Mouse (Mus musculus): Measurements from ENCODE around the gene Mettl24. TPM values are rescaled to one million over a fixed set of nuclear protein-coding genes. Genes with fewer than 3 reads are reported as not detected.

The Mettl24 gene
- 2.1 and 2.3 TPM in 2 replicates for polyA plus RNA-seq (2015; fragmentation: Nextera tagmentation; extraction: Ambion mirVana)

GRCm38 (mm10) chr10:40683092-40683867 is at the start of gene Mettl24:
Gene Mettl24, plus strand, starts transcription at chr10:40683282.
- Histone ChIP-seq H3K27ac (ENCODE audit: low read length) (no peak within 1 kb of the TSS), H3K4me2 (ENCODE audit: low read depth, low read length) (peak within 1 kb of the TSS; percentile 86), H3K4me1 (ENCODE audit: control insufficient read depth, insufficient read depth, low read length) (peaks cover 5% of the 10 kb centered on the region; the same call in 1 of the 2 replicates), H3K27me3 (ENCODE audit: control insufficient read depth, insufficient read depth, low read length) (no peaks in the 10 kb centered on the region), H3K36me3 (ENCODE audit: control insufficient read depth, insufficient read depth, low read length) (no peaks in the 10 kb centered on the region), H3K9me3 (replicated peaks; ENCODE audit: control insufficient read depth, low read length) (no peaks in the 10 kb centered on the region), H3K4me3 (replicated peaks; ENCODE audit: low read length) (peak within 1 kb of the TSS; percentile 56), H3K9ac (ENCODE audit: low read length) (peak within 1 kb of the TSS; percentile 76)
- WGBS = under 1% methylated on average over 50 of the region's 50 CpGs
- ATAC-seq (ENCODE audit: insufficient read depth, low FRiP score) = peak; percentile 89

GRCm38 (mm10) chr10:40637331-40637730 is 45.8 kb upstream of the Mettl24 start:
- WGBS = 33% methylated on average over 10 of the region's 10 CpGs
- 0 out of 2 replicates have a peak overlapping the region, but pooled peaks have one; percentile 21 for H3K27ac ChIP-seq (ENCODE audit: low read length)

GRCm38 (mm10) chr10:40638276-40638675 is 44.8 kb upstream of the Mettl24 start:
- Histone ChIP-seq H3K9me3 (replicated peaks; ENCODE audit: control insufficient read depth, low read length) (no peaks in the 10 kb centered on the region), H3K4me2 (ENCODE audit: low read depth, low read length) (no peak overlapping the region), H3K27ac (ENCODE audit: low read length) (no peak overlapping the region), H3K9ac (ENCODE audit: low read length) (no peak overlapping the region), H3K27me3 (ENCODE audit: control insufficient read depth, insufficient read depth, low read length) (peaks cover 2% of the 10 kb centered on the region; the same call in 1 of the 2 replicates), H3K36me3 (ENCODE audit: control insufficient read depth, insufficient read depth, low read length) (no peaks in the 10 kb centered on the region), H3K4me1 (ENCODE audit: control insufficient read depth, insufficient read depth, low read length) (peaks cover 6% of the 10 kb centered on the region; the same call in 1 of the 2 replicates), H3K4me3 (replicated peaks; ENCODE audit: low read length) (no peak overlapping the region)
- WGBS = 59% methylated on average over 7 of the region's 7 CpGs
- ATAC-seq (ENCODE audit: insufficient read depth, low FRiP score) = no peak; the same call in 1 of the 2 replicates

More at GRCm38 (mm10) chr10:40637331-40637730, 45.8 kb upstream of the Mettl24 start:
- Histone ChIP-seq H3K9ac (ENCODE audit: low read length) (no peak overlapping the region), H3K4me1 (ENCODE audit: control insufficient read depth, insufficient read depth, low read length) (peaks cover 6% of the 10 kb centered on the region; the same call in 1 of the 2 replicates), H3K4me3 (replicated peaks; ENCODE audit: low read length) (no peak overlapping the region), H3K4me2 (ENCODE audit: low read depth, low read length) (no peak overlapping the region), H3K27me3 (ENCODE audit: control insufficient read depth, insufficient read depth, low read length) (peaks cover 2% of the 10 kb centered on the region; the same call in 1 of the 2 replicates), H3K9me3 (replicated peaks; ENCODE audit: control insufficient read depth, low read length) (no peaks in the 10 kb centered on the region), H3K36me3 (ENCODE audit: control insufficient read depth, insufficient read depth, low read length) (no peaks in the 10 kb centered on the region)
- ATAC-seq (ENCODE audit: insufficient read depth, low FRiP score) = no peak

GRCm38 (mm10) chr10:40638823-40639819 is 44.0 kb upstream of the Mettl24 start:
- H3K27ac ChIP-seq (ENCODE audit: low read length) = no peak overlapping the region
- H3K36me3 ChIP-seq (ENCODE audit: control insufficient read depth, insufficient read depth, low read length) = no peaks in the 10 kb centered on the region
- H3K4me3 ChIP-seq (replicated peaks; ENCODE audit: low read length) = no peak overlapping the region
- H3K4me2 ChIP-seq (ENCODE audit: low read depth, low read length) = no peak overlapping the region
- WGBS = 72% methylated on average over 26 of the region's 26 CpGs
- H3K27me3 ChIP-seq (ENCODE audit: control insufficient read depth, insufficient read depth, low read length) = peaks cover 2% of the 10 kb centered on the region; the same call in 1 of the 2 replicates
- ATAC-seq (ENCODE audit: insufficient read depth, low FRiP score) = no peak
- H3K9me3 ChIP-seq (replicated peaks; ENCODE audit: control insufficient read depth, low read length) = no peaks in the 10 kb centered on the region
- H3K9ac ChIP-seq (ENCODE audit: low read length) = no peak overlapping the region
- H3K4me1 ChIP-seq (ENCODE audit: control insufficient read depth, insufficient read depth, low read length) = peaks cover 6% of the 10 kb centered on the region; the same call in 1 of the 2 replicates

- WGBS = 79% methylated on average over 4 of the region's 4 CpGs
- Histone ChIP-seq H3K4me2 (ENCODE audit: low read depth, low read length) (no peak overlapping the region), H3K4me1 (ENCODE audit: control insufficient read depth, insufficient read depth, low read length) (peaks cover 6% of the 10 kb centered on the region; the same call in 1 of the 2 replicates), H3K9ac (ENCODE audit: low read length) (no peak overlapping the region), H3K9me3 (replicated peaks; ENCODE audit: control insufficient read depth, low read length) (no peaks in the 10 kb centered on the region), H3K4me3 (replicated peaks; ENCODE audit: low read length) (no peak overlapping the region), H3K27me3 (ENCODE audit: control insufficient read depth, insufficient read depth, low read length) (peaks cover 2% of the 10 kb centered on the region; the same call in 1 of the 2 replicates), H3K36me3 (ENCODE audit: control insufficient read depth, insufficient read depth, low read length) (no peaks in the 10 kb centered on the region), H3K27ac (ENCODE audit: low read length) (no peak overlapping the region)
- ATAC-seq (ENCODE audit: insufficient read depth, low FRiP score) = no peak
Observed at GRCm38 (mm10) chr10:40640406-40640805, 42.7 kb upstream of the Mettl24 start.

GRCm38 (mm10) chr10:40641901-40642300 is 41.2 kb upstream of the Mettl24 start:
- no peak overlapping the region for H3K4me2 ChIP-seq (ENCODE audit: low read depth, low read length)
- no peaks in the 10 kb centered on the region for H3K9me3 ChIP-seq (replicated peaks; ENCODE audit: control insufficient read depth, low read length)
- no peak overlapping the region for H3K4me3 ChIP-seq (replicated peaks; ENCODE audit: low read length)
- peaks cover 6% of the 10 kb centered on the region; the same call in 1 of the 2 replicates for H3K4me1 ChIP-seq (ENCODE audit: control insufficient read depth, insufficient read depth, low read length)
- no peak overlapping the region for H3K9ac ChIP-seq (ENCODE audit: low read length)
- peaks cover 2% of the 10 kb centered on the region; the same call in 1 of the 2 replicates for H3K27me3 ChIP-seq (ENCODE audit: control insufficient read depth, insufficient read depth, low read length)
- no peak overlapping the region for H3K27ac ChIP-seq (ENCODE audit: low read length)
- ATAC-seq (ENCODE audit: insufficient read depth, low FRiP score) = no peak
- 83% methylated on average over 7 of the region's 7 CpGs for WGBS
- no peaks in the 10 kb centered on the region for H3K36me3 ChIP-seq (ENCODE audit: control insufficient read depth, insufficient read depth, low read length)

GRCm38 (mm10) chr10:40643126-40643525 is 40.0 kb upstream of the Mettl24 start:
- WGBS = 84% methylated on average over 5 of the region's 5 CpGs

GRCm38 (mm10) chr10:40644456-40644855 is 38.6 kb upstream of the Mettl24 start:
- Histone ChIP-seq H3K27me3 (ENCODE audit: control insufficient read depth, insufficient read depth, low read length) (peaks cover 2% of the 10 kb centered on the region; the same call in 1 of the 2 replicates), H3K4me2 (ENCODE audit: low read depth, low read length) (no peak overlapping the region), H3K36me3 (ENCODE audit: control insufficient read depth, insufficient read depth, low read length) (no peaks in the 10 kb centered on the region), H3K4me3 (replicated peaks; ENCODE audit: low read length) (no peak overlapping the region), H3K27ac (ENCODE audit: low read length) (no peak overlapping the region), H3K4me1 (ENCODE audit: control insufficient read depth, insufficient read depth, low read length) (no peaks in the 10 kb centered on the region), H3K9ac (ENCODE audit: low read length) (no peak overlapping the region), H3K9me3 (replicated peaks; ENCODE audit: control insufficient read depth, low read length) (peaks cover 7% of the 10 kb centered on the region; the same call in 1 of the 2 replicates)
- WGBS = 36% methylated on average over 9 of the region's 9 CpGs
- ATAC-seq (ENCODE audit: insufficient read depth, low FRiP score) = no peak

More at GRCm38 (mm10) chr10:40643126-40643525, 40.0 kb upstream of the Mettl24 start:
- Histone ChIP-seq H3K9me3 (replicated peaks; ENCODE audit: control insufficient read depth, low read length) (peaks cover 7% of the 10 kb centered on the region; the same call in 1 of the 2 replicates), H3K4me2 (ENCODE audit: low read depth, low read length) (no peak overlapping the region), H3K9ac (ENCODE audit: low read length) (no peak overlapping the region), H3K4me3 (replicated peaks; ENCODE audit: low read length) (no peak overlapping the region), H3K4me1 (ENCODE audit: control insufficient read depth, insufficient read depth, low read length) (peaks cover 5% of the 10 kb centered on the region; the same call in 1 of the 2 replicates), H3K36me3 (ENCODE audit: control insufficient read depth, insufficient read depth, low read length) (no peaks in the 10 kb centered on the region), H3K27me3 (ENCODE audit: control insufficient read depth, insufficient read depth, low read length) (peaks cover 2% of the 10 kb centered on the region; the same call in 1 of the 2 replicates), H3K27ac (ENCODE audit: low read length) (no peak overlapping the region)
- no peak for ATAC-seq (ENCODE audit: insufficient read depth, low FRiP score)
